Mouse (Mus musculus): Measurements from ENCODE around the gene Gm21974. TPM values are rescaled to one million over a fixed set of nuclear protein-coding genes. Genes with fewer than 3 reads are reported as not detected.
A peak's percentile ranks its signal among the peaks of the same experiment; 100 is the strongest.
"Not testable (repeated sequence)": the region's sequence is repeated elsewhere in the genome, so short reads cannot be mapped to it uniquely, and the experiment has no call there.

Gm21974 gene
- total RNA-seq, 2 experiments from 2014 or later, result not detected

- intact Hi-C loops (cut with DNase I), result loop anchor here (1.0 kb wide), 3 partner anchors 17 to 34 kb away; partner anchors contain the start of genes Stx1b and Stx4a
- DNase-seq (ENCODE audit: low spot score in 2 of 2), result peak; percentile 83 to 84
Measured at GRCm38 (mm10) chr7:127840886-127841285, 54.4 kb downstream of the Gm21974 start.

- DNase-seq (ENCODE audit: low spot score in 2 of 2); intact Hi-C loops (cut with DNase I): not testable (repeated sequence)
Measured at GRCm38 (mm10) chr7:127840031-127840430, 55.2 kb downstream of the Gm21974 start.

- intact Hi-C loops (cut with DNase I); DNase-seq (ENCODE audit: low spot score in 2 of 2): not testable (repeated sequence)
Measured at GRCm38 (mm10) chr7:127837878-127838277, 57.4 kb downstream of the Gm21974 start.

GRCm38 (mm10) chr7:127837473-127837872 is 57.8 kb downstream of the Gm21974 start:
- intact Hi-C loops (cut with DNase I), result no loop called here
- DNase-seq (ENCODE audit: low spot score in 2 of 2), result no peak

Other genes starting within 250 kb of the Gm21974 start
- 10 to 100 TPM; 37.9 to 47.9 TPM for gene Bcl7c, start 186.5 kb downstream of the Gm21974 start, total RNA-seq (2021)
- gene Ctf1, start 182.7 kb downstream of the Gm21974 start, total RNA-seq (2021), result 1 to 10 TPM; 2.4 to 2.5 TPM
- not detected for gene Ctf2, start 163.3 kb downstream of the Gm21974 start, total RNA-seq (2021)
- 10 to 100 TPM; 73.2 to 84.6 TPM for gene Fbxl19, start 150.9 kb downstream of the Gm21974 start, total RNA-seq (2021)
- gene Orai3, start 125.6 kb downstream of the Gm21974 start, total RNA-seq (2021), result 10 to 100 TPM; 18.9 to 25.4 TPM
- 10 to 100 TPM; 40.0 to 53.4 TPM for gene Setd1a, start 118.8 kb downstream of the Gm21974 start, total RNA-seq (2021)
- 1 to 10 TPM; 3.9 to 4.1 TPM for gene Gm49388, start 109.8 kb downstream of the Gm21974 start, total RNA-seq (2021)
- 1 to 10 TPM; 3.3 to 4.0 TPM for gene Hsd3b7, start 94.8 kb downstream of the Gm21974 start, total RNA-seq (2021)
- gene Stx4a, start 71.2 kb downstream of the Gm21974 start, total RNA-seq (2021), result 10 to 100 TPM; 74.6 to 76.0 TPM
- gene Stx1b, start 70.9 kb downstream of the Gm21974 start, total RNA-seq (2021), result 100 to 1,000 TPM; 431 to 441 TPM
- 10 to 100 TPM; 27.0 to 33.9 TPM for gene Zfp646, start 19.2 kb downstream of the Gm21974 start, total RNA-seq (2021)
- 10 to 100 TPM; 20.0 to 26.4 TPM for gene Zfp668, start 18.6 kb downstream of the Gm21974 start, total RNA-seq (2021)
- gene Prss53, start 4.5 kb downstream of the Gm21974 start, total RNA-seq (2021), result 1 to 10 TPM in 1 of 2 experiments, under 1 TPM in 1; 0.76 to 2.2 TPM
- 10 to 100 TPM; 22.2 to 24.5 TPM for gene Vkorc1, start 163 bp upstream of the Gm21974 start, total RNA-seq (2021)
- gene Bckdk, start 8.6 kb upstream of the Gm21974 start, total RNA-seq (2021), result 10 to 100 TPM; 36.4 to 46.4 TPM
- gene Kat8, start 17.1 kb upstream of the Gm21974 start, total RNA-seq (2021), result 10 to 100 TPM; 27.6 to 34.8 TPM
- not detected for gene Prss8, start 34.6 kb upstream of the Gm21974 start, total RNA-seq (2021)
- 10 to 100 TPM in 1 of 2 experiments, 1 to 10 TPM in 1; 8.2 to 10.2 TPM for gene Prss36, start 51.3 kb upstream of the Gm21974 start, total RNA-seq (2021)
- gene Fus, start 72.0 kb upstream of the Gm21974 start, total RNA-seq (2021), result 100 to 1,000 TPM; 259 to 349 TPM
- 1 to 10 TPM in 1 of 2 experiments, under 1 TPM in 1; 0.79 to 1.8 TPM for gene Pycard, start 98.4 kb upstream of the Gm21974 start, total RNA-seq (2021)
- under 1 TPM; 0.96 to 0.97 TPM for gene Trim72, start 108.5 kb upstream of the Gm21974 start, total RNA-seq (2021)
- gene Itgam, start 167.2 kb upstream of the Gm21974 start, total RNA-seq (2021), result 10 to 100 TPM; 10.2 to 12.1 TPM
- gene Gm49368, start 167.2 kb upstream of the Gm21974 start, total RNA-seq (2021), result not detected
- gene Itgax, start 234.1 kb upstream of the Gm21974 start, total RNA-seq (2021), result under 1 TPM in 1 of 2 experiments, not detected in 1; 0.32 TPM

Data from left cerebral cortex, postnatal 36 days (tissue).